Mouse (Mus musculus): ENCODE results near the gene Pdlim7. TPM values are rescaled to one million over a fixed set of nuclear protein-coding genes. Genes with fewer than 3 reads are reported as not detected.

The Pdlim7 gene
- polyA plus RNA-seq, 1 experiment from 2014 or later: 209 TPM

DNA sequence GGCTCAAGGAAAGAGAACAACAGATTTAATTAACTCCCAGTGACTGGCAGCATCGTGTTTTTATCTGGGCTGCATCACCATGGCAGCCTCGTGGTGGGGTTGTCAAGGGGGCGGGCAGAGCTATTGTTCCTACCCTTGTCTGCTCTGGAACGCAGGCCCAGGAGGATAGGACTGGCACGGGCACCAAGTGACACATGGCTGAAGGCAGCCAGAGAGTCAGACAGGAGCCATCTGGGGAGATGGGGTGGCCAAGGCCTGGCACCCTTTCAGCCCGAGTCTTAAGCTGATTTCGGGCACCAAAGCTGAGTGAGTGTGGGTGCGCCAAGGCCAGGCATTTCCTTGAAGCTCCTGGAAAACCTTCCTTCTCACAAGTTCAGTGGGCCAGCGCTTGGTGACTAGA is 43.1 kb downstream of the Pdlim7 start:
- WGBS: 70% methylated on average over 9 of the region's 9 CpGs
- H3K36me3 ChIP-seq (replicated peaks): peaks cover 20% of the 10 kb centered on the region
- H3K9me3 ChIP-seq: no peaks in the 10 kb centered on the region
- DNase-seq (ENCODE audit: low spot score): no peak
- H3K4me1 ChIP-seq: peaks cover 94% of the 10 kb centered on the region
- peak overlapping the region; percentile 80; the same call in 1 of the 2 replicates for H3K4me3 ChIP-seq
- H3K27ac ChIP-seq (replicated peaks): peak overlapping the region; percentile 84; the same call in 1 of the 2 replicates
- peaks cover 17% of the 10 kb centered on the region for H3K27me3 ChIP-seq (replicated peaks; ENCODE audit: low read depth, poor library complexity, severe bottlenecking)

DNA sequence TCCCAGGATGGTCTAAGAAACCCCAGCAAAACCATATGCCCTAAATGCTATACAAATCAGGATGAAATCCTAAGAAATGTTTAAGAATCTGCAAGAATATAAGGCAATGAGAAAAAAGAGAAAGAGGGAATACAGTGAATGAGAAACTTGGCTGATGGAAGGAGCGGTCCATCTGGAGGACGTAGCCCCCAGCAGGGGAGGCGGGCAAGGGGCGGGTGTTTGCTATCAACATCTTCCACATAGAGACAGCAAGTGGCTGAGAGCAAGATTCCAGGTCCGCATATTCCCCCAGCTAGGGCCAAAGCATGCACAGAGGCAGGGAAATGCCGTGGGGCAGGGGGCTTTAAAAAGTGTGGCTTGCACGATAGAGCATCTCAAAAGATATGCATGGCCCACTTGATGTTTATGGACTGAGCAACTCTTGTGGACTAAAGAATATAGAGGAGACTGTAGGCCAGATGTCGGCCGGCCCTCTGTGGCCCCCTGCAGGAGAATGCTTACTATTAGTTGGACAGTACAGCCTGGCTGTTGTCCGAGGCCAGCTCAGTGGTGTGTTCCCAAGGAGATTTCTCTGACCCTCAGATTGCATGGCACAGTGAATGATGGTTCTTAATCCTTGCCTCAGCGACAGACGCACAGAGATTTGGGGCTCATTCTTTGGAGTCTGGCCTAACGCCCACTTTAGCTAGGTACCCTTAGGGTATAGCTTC is 44.5 kb downstream of the Pdlim7 start:
- H3K4me1 ChIP-seq: peaks cover 94% of the 10 kb centered on the region
- peaks cover 7% of the 10 kb centered on the region for H3K36me3 ChIP-seq (replicated peaks)
- peaks cover 17% of the 10 kb centered on the region for H3K27me3 ChIP-seq (replicated peaks; ENCODE audit: low read depth, poor library complexity, severe bottlenecking)
- whole genome bisulfite sequencing: 58% methylated on average over 13 of the region's 13 CpGs
- no peak overlapping the region for H3K27ac ChIP-seq (replicated peaks)
- H3K4me3 ChIP-seq: no peak overlapping the region; the same call in 1 of the 2 replicates
- DNase-seq (ENCODE audit: low spot score): peak; percentile 57
- no peaks in the 10 kb centered on the region for H3K9me3 ChIP-seq

GRCm38 (mm10) chr13:55465830-55466440 is 47.5 kb downstream of the Pdlim7 start:
- 78% methylated on average over 5 of the region's 5 CpGs for WGBS
- Histone ChIP-seq H3K27me3 (replicated peaks; ENCODE audit: low read depth, poor library complexity, severe bottlenecking) (peaks cover 16% of the 10 kb centered on the region), H3K4me1 (peaks cover 78% of the 10 kb centered on the region), H3K9me3 (no peaks in the 10 kb centered on the region), H3K36me3 (replicated peaks) (peaks cover 20% of the 10 kb centered on the region), H3K4me3 (peak overlapping the region; percentile 70; the same call in 1 of the 2 replicates), H3K27ac (replicated peaks) (peak overlapping the region; percentile 93)
- peak; percentile 19 for DNase-seq (ENCODE audit: low spot score)

DNA sequence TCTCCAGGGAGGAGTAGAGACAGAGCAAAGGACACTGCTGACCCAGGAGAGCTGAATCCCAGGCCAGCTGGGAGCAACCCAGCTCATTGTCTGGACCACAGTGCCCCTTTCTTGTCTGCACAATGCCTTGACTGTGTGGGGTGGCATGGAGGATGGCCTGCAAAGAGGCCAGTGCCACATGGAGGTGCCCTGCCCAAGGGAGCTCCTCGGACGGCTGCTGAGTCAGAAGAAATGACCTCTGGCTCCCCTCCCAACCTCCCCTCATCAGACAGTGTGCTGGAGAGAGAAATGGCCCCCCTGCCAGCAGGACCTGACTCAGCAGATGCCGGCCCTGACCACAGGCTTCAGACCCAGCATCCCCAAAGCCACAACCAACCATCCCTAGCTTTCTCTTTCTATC is 48.3 kb downstream of the Pdlim7 start:
- Histone ChIP-seq H3K27ac (replicated peaks) (peak overlapping the region; percentile 93), H3K27me3 (replicated peaks; ENCODE audit: low read depth, poor library complexity, severe bottlenecking) (peaks cover 9% of the 10 kb centered on the region), H3K4me1 (peaks cover 71% of the 10 kb centered on the region), H3K4me3 (peak overlapping the region; percentile 70), H3K36me3 (replicated peaks) (peaks cover 28% of the 10 kb centered on the region), H3K9me3 (no peaks in the 10 kb centered on the region)
- 16% methylated on average over 3 of the region's 3 CpGs for WGBS
- peak; percentile 47 for DNase-seq (ENCODE audit: low spot score)

GRCm38 (mm10) chr13:55464027-55464884 is 49.2 kb downstream of the Pdlim7 start, which contains the start of gene Prr7:
Gene Prr7, plus strand, starts transcription at chr13:55464267.
- Histone ChIP-seq H3K27me3 (replicated peaks; ENCODE audit: low read depth, poor library complexity, severe bottlenecking) (no peaks in the 10 kb centered on the region; the same call in 1 of the 2 replicates), H3K27ac (replicated peaks) (peak within 1 kb of the TSS; percentile 93), H3K9me3 (no peaks in the 10 kb centered on the region), H3K4me3 (peak within 1 kb of the TSS; percentile 70), H3K36me3 (replicated peaks) (peaks cover 37% of the 10 kb centered on the region), H3K4me1 (peaks cover 62% of the 10 kb centered on the region)
- WGBS: under 1% methylated on average over 84 of the region's 84 CpGs
- DNase-seq (ENCODE audit: low spot score): peak; percentile 86

DNA sequence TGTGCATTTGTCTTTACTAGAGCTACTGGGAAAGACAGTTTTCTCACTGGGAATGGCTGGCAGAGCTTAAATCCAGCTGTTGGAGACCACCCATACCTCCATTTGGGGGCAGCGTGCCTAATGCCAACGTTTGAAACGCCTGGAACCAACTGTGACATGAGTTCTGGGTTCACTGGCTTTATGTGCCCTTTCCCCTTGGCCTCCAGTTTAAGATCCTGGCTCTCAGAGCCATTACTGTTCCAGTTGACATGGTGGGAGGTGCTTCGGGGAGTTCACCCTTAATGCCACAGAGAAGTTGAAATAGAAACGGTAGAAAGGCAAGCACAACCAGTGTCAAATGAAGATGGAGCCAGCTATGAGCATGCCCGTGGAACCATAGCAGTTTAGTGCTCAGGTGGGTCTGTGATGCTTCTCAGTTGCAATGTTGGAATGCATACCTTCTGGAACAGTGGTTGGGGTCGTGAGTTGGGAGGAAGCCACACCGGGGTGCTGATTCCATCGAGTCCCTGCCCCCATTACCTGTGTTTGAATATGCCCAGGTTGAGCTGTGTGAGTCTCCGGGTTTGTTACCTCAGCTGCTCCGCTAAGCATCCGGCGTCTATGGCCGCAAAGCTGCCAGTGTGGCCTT is 50.0 kb downstream of the Pdlim7 start:
- 10% methylated on average over 14 of the region's 14 CpGs for WGBS
- DNase-seq (ENCODE audit: low spot score): no peak
- no peaks in the 10 kb centered on the region for H3K9me3 ChIP-seq
- peaks cover 45% of the 10 kb centered on the region for H3K36me3 ChIP-seq (replicated peaks)
- no peaks in the 10 kb centered on the region for H3K27me3 ChIP-seq (replicated peaks; ENCODE audit: low read depth, poor library complexity, severe bottlenecking)
- H3K27ac ChIP-seq (replicated peaks): peak overlapping the region; percentile 93
- H3K4me1 ChIP-seq: peaks cover 55% of the 10 kb centered on the region
- peak overlapping the region; percentile 70 for H3K4me3 ChIP-seq

DNA sequence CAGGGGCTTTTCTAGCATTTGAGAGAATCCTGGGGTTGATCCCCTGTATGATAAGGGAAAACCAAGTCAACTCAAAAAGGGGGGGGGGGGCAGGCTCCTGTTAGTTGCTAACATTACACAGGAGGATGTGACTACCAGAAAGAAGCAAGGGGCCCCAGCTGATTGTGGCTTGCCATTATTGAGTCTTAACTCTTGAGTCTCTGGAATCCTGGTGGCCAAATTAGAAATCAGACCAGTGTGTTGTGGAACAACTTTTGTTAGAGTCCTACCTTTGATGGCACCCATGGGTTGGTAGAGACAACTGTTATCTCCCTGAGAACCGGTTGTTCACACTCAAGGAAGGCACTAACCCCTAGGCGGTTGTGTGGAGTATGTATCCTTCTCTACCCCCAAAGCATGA is 50.5 kb downstream of the Pdlim7 start:
- WGBS: 48% methylated on average over 2 of the region's 2 CpGs
- H3K4me1 ChIP-seq: peaks cover 51% of the 10 kb centered on the region
- H3K9me3 ChIP-seq: no peaks in the 10 kb centered on the region
- H3K27ac ChIP-seq (replicated peaks): no peak overlapping the region
- H3K36me3 ChIP-seq (replicated peaks): peaks cover 50% of the 10 kb centered on the region
- H3K27me3 ChIP-seq (replicated peaks; ENCODE audit: low read depth, poor library complexity, severe bottlenecking): no peaks in the 10 kb centered on the region
- DNase-seq (ENCODE audit: low spot score): no peak
- H3K4me3 ChIP-seq: peak overlapping the region; percentile 70; the same call in 1 of the 2 replicates

DNA sequence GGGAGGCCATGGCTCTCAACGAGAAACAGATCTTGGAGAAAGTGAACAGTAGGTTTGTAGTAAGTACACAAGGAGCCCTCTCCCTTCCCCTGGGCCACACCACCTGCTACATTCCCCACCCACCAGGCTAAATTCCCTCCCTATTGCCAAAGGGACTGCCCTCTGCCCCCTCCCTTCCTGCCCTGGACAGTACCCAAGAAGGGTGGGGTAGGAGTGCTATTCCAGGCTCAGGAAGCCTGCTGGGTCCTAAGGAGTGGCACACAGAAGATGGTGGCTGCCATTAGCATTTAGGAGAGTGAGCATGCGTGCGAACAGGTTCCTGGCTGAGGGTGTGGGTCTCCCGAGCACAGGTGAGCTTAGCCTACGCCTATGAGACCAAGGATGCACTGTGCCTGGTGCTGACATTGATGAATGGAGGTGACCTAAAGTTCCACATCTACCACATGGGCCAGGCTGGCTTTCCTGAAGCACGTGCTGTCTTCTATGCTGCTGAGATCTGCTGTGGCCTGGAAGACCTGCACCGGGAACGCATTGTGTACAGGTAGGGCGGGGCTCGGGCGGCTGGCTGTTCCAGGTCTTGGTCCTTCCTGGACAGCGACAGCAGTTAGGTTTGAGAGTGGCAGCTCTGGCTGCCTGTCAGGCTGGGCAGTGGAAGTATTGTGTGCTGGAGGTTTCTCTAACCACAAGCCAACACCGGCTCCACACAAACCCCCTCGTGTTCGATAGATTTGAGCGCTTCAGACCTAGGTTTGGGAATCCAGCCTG is 61.5 kb downstream of the Pdlim7 start:
- 95% methylated on average over 16 of the region's 16 CpGs for WGBS
- Histone ChIP-seq H3K27me3 (replicated peaks; ENCODE audit: low read depth, poor library complexity, severe bottlenecking) (no peaks in the 10 kb centered on the region), H3K4me1 (peaks cover 15% of the 10 kb centered on the region), H3K27ac (replicated peaks) (no peak overlapping the region), H3K4me3 (no peak overlapping the region), H3K36me3 (replicated peaks) (peaks cover 91% of the 10 kb centered on the region), H3K9me3 (no peaks in the 10 kb centered on the region)
- DNase-seq (ENCODE audit: low spot score): no peak

- DNase-seq (ENCODE audit: low spot score): no peak
- Histone ChIP-seq H3K4me1 (peaks cover 22% of the 10 kb centered on the region), H3K36me3 (replicated peaks) (peaks cover 85% of the 10 kb centered on the region), H3K4me3 (no peak overlapping the region), H3K27me3 (replicated peaks; ENCODE audit: low read depth, poor library complexity, severe bottlenecking) (no peaks in the 10 kb centered on the region), H3K27ac (replicated peaks) (no peak overlapping the region), H3K9me3 (no peaks in the 10 kb centered on the region)
- 93% methylated on average over 10 of the region's 10 CpGs for WGBS
These were observed 62.2 kb downstream of the Pdlim7 start for GRCm38 (mm10) chr13:55451296-55451695.

DNA sequence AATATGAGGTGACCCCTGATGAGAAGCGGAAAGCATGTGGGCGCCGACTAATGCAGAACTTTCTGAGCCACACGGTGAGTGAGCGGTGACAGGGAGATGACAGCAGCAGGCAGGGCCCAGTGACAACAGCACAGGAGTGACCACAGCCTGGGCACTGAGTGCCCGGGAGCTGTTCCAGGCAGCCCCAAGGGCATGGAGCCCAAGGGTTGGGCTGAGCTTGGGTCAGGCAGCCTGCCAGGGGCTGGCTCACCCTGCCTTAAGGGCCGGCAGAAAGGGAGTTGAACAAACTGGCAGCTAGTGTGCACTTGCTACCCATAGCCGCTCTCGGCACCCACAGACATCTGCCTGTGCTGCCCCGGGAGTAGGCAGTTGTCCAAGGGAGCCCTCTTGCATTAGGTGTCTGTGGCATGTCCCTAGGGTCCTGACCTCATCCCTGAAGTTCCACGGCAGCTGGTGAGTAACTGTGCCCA is 62.9 kb downstream of the Pdlim7 start:
- Histone ChIP-seq H3K9me3 (no peaks in the 10 kb centered on the region), H3K36me3 (replicated peaks) (peaks cover 77% of the 10 kb centered on the region), H3K4me3 (no peak overlapping the region), H3K27ac (replicated peaks) (no peak overlapping the region), H3K4me1 (peaks cover 28% of the 10 kb centered on the region), H3K27me3 (replicated peaks; ENCODE audit: low read depth, poor library complexity, severe bottlenecking) (no peaks in the 10 kb centered on the region)
- no peak for DNase-seq (ENCODE audit: low spot score)
- 92% methylated on average over 11 of the region's 11 CpGs for WGBS

- Histone ChIP-seq H3K4me1 (peaks cover 28% of the 10 kb centered on the region), H3K27ac (replicated peaks) (no peak overlapping the region), H3K9me3 (no peaks in the 10 kb centered on the region), H3K4me3 (no peak overlapping the region), H3K36me3 (replicated peaks) (peaks cover 70% of the 10 kb centered on the region), H3K27me3 (replicated peaks; ENCODE audit: low read depth, poor library complexity, severe bottlenecking) (no peaks in the 10 kb centered on the region)
- DNase-seq (ENCODE audit: low spot score): no peak
- 93% methylated on average over 17 of the region's 17 CpGs for WGBS
These were observed 63.6 kb downstream of the Pdlim7 start for GRCm38 (mm10) chr13:55449679-55450441.
